Mouse (Mus musculus): Measurements from ENCODE around the gene Ucn3. TPM values are rescaled to one million over a fixed set of nuclear protein-coding genes. Genes with fewer than 3 reads are reported as not detected.

The Ucn3 gene
- polyA plus RNA-seq (2014; fragmentation: Nextera tagmentation; extraction: Ambion mirVana): 0.12 TPM in 1 of 2 replicates, not detected in the other

DNA sequence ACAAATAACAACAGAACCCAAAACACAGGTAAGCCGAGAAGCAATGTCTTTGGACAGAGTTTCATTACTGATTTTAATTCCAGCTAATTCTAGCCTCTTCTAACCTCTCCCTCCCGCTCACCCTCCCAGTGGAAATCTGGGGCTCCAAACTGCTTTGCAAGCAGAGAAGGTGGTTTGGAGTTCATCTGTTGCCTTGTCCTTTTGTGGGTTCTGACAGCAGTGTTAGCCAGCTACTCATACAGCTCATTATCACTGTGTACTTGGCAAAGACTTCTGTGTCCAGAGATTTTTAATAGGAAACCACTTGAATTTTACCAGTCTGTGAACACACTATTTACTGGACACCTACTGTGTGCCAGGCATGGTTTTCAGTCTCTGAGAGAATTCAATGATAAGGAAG is at the start of gene Ucn3:
Gene Ucn3 (minus strand): TSS at position 101 of the 400 bp plus-strand sequence.
- DNase-seq (ENCODE audit: low spot score) (no peak), ATAC-seq (replicated peaks; ENCODE audit: low FRiP score, low TSS enrichment, low read depth) (no peak)
- Histone ChIP-seq H3K9me3 (ENCODE audit: control insufficient read depth, low read length) (no peaks in the 10 kb centered on the region), H3K4me3 (ENCODE audit: low read depth, low read length) (no peak within 1 kb of the TSS), H3K4me1 (replicated peaks; ENCODE audit: control insufficient read depth, insufficient read depth, low read length) (no peaks in the 10 kb centered on the region), H3K36me3 (ENCODE audit: control insufficient read depth, insufficient read depth, low read length) (no peaks in the 10 kb centered on the region), H3K27me3 (replicated peaks; ENCODE audit: control insufficient read depth, insufficient read depth, low read length) (no peaks in the 10 kb centered on the region), H3K4me2 (ENCODE audit: low read length) (no peak within 1 kb of the TSS), H3K9ac (ENCODE audit: low read length) (no peak within 1 kb of the TSS), H3K27ac (ENCODE audit: low read depth) (no peak within 1 kb of the TSS)
- WGBS: 81% methylated on average over 2 of the region's 2 CpGs

- no peak overlapping the region for H3K4me2 ChIP-seq (ENCODE audit: low read length)
- no peaks in the 10 kb centered on the region for H3K9me3 ChIP-seq (ENCODE audit: control insufficient read depth, low read length)
- no peaks in the 10 kb centered on the region for H3K4me1 ChIP-seq (replicated peaks; ENCODE audit: control insufficient read depth, insufficient read depth, low read length)
- no peak overlapping the region for H3K4me3 ChIP-seq (ENCODE audit: low read depth, low read length)
- DNase-seq (ENCODE audit: low spot score) (no peak), ATAC-seq (replicated peaks; ENCODE audit: low FRiP score, low TSS enrichment, low read depth) (no peak)
- H3K9ac ChIP-seq (ENCODE audit: low read length): no peak overlapping the region
- no peaks in the 10 kb centered on the region for H3K27me3 ChIP-seq (replicated peaks; ENCODE audit: control insufficient read depth, insufficient read depth, low read length)
- no peak overlapping the region for H3K27ac ChIP-seq (ENCODE audit: low read depth)
- H3K36me3 ChIP-seq (ENCODE audit: control insufficient read depth, insufficient read depth, low read length): no peaks in the 10 kb centered on the region
Observed at GRCm38 (mm10) chr13:3992081-3992480, 46.9 kb upstream of the Ucn3 start.

GRCm38 (mm10) chr13:3968849-3969248 is 23.7 kb upstream of the Ucn3 start:
- ATAC-seq (replicated peaks; ENCODE audit: low FRiP score, low TSS enrichment, low read depth): no peak
- no peak overlapping the region for H3K27ac ChIP-seq (ENCODE audit: low read depth)
- H3K36me3 ChIP-seq (ENCODE audit: control insufficient read depth, insufficient read depth, low read length): no peaks in the 10 kb centered on the region
- H3K9me3 ChIP-seq (ENCODE audit: control insufficient read depth, low read length): no peaks in the 10 kb centered on the region
- no peak overlapping the region for H3K4me2 ChIP-seq (ENCODE audit: low read length)
- 85% methylated on average over 4 of the region's 4 CpGs for WGBS
- no peak for DNase-seq (ENCODE audit: low spot score)
- no peak overlapping the region for H3K4me3 ChIP-seq (ENCODE audit: low read depth, low read length)
- H3K9ac ChIP-seq (ENCODE audit: low read length): no peak overlapping the region
- no peaks in the 10 kb centered on the region for H3K27me3 ChIP-seq (replicated peaks; ENCODE audit: control insufficient read depth, insufficient read depth, low read length)
- no peaks in the 10 kb centered on the region for H3K4me1 ChIP-seq (replicated peaks; ENCODE audit: control insufficient read depth, insufficient read depth, low read length)

DNA sequence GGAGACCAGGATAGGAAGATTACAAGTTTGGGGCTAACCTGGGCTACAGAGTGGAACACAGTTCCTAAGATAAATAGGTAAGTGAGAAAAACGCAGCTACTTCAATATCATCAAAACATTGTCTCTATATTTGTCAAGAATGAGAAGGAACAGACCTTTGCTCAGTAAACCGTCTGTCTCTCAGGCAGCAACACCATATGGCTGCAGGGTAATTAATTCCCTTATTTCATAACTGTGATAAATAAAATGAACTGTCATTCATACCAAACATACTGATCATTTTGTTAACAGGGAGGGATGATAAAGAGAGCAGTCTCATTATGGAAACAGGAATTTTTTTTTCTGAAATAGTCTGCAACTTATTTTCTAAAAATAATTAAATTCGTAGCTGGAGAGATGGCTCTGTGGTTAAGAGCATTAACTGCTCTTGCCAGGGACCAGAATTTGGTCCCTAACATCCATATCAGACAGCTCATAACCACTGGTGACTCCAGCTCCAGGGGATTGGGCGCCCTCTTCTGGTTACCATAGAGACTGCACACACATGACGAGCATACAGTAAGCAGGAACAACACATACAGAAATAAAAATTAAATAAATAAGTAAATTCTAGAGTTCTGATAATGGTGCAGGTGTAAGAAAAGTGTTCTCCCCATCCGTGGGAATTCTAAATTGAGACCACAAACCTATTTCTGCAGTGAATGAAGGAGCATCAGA is 6.2 kb upstream of the Ucn3 start:
- H3K4me1 ChIP-seq (replicated peaks; ENCODE audit: control insufficient read depth, insufficient read depth, low read length): no peaks in the 10 kb centered on the region
- H3K27ac ChIP-seq (ENCODE audit: low read depth): no peak overlapping the region
- H3K4me2 ChIP-seq (ENCODE audit: low read length): no peak overlapping the region
- 63% methylated on average over 6 of the region's 6 CpGs for WGBS
- H3K9ac ChIP-seq (ENCODE audit: low read length): no peak overlapping the region
- H3K36me3 ChIP-seq (ENCODE audit: control insufficient read depth, insufficient read depth, low read length): no peaks in the 10 kb centered on the region
- H3K9me3 ChIP-seq (ENCODE audit: control insufficient read depth, low read length): no peaks in the 10 kb centered on the region; the same call in 1 of the 2 replicates
- DNase-seq (ENCODE audit: low spot score): no peak
- ATAC-seq (replicated peaks; ENCODE audit: low FRiP score, low TSS enrichment, low read depth): no peak
- no peaks in the 10 kb centered on the region for H3K27me3 ChIP-seq (replicated peaks; ENCODE audit: control insufficient read depth, insufficient read depth, low read length)
- no peak overlapping the region for H3K4me3 ChIP-seq (ENCODE audit: low read depth, low read length)

GRCm38 (mm10) chr13:3949477-3949876 is 4.3 kb upstream of the Ucn3 start:
- H3K27ac ChIP-seq (ENCODE audit: low read depth): no peak overlapping the region
- no peak for DNase-seq (ENCODE audit: low spot score)
- no peak for ATAC-seq (replicated peaks; ENCODE audit: low FRiP score, low TSS enrichment, low read depth)
- no peak overlapping the region for H3K4me2 ChIP-seq (ENCODE audit: low read length)
- H3K36me3 ChIP-seq (ENCODE audit: control insufficient read depth, insufficient read depth, low read length): no peaks in the 10 kb centered on the region
- no peak overlapping the region for H3K9ac ChIP-seq (ENCODE audit: low read length)
- no peak overlapping the region for H3K4me3 ChIP-seq (ENCODE audit: low read depth, low read length)
- WGBS: 89% methylated on average over 4 of the region's 4 CpGs
- no peaks in the 10 kb centered on the region; the same call in 1 of the 2 replicates for H3K9me3 ChIP-seq (ENCODE audit: control insufficient read depth, low read length)
- no peaks in the 10 kb centered on the region for H3K4me1 ChIP-seq (replicated peaks; ENCODE audit: control insufficient read depth, insufficient read depth, low read length)
- H3K27me3 ChIP-seq (replicated peaks; ENCODE audit: control insufficient read depth, insufficient read depth, low read length): no peaks in the 10 kb centered on the region

DNA sequence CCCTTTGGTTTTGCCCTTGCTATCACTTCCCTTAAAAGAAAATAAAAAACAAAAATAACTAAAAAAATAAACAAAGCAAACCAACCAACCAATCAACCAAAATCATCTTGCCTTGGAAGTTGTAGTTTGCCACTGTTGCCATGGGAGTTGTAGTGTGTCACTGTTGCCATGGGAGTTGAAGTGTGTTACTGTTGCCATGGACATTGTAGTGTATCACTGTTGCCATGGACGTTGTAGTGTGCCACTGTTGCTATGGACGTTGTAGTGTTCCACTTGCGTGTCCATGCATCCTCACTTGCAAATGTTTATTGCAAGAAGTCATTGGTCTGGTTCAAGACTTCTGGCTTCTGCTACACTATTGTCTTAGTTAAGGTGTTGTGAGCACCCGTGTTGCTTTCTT is 2.1 kb upstream of the Ucn3 start:
- no peak overlapping the region for H3K27ac ChIP-seq (ENCODE audit: low read depth)
- H3K27me3 ChIP-seq (replicated peaks; ENCODE audit: control insufficient read depth, insufficient read depth, low read length): no peaks in the 10 kb centered on the region
- no peak overlapping the region for H3K4me3 ChIP-seq (ENCODE audit: low read depth, low read length)
- ATAC-seq (replicated peaks; ENCODE audit: low FRiP score, low TSS enrichment, low read depth): no peak
- no peaks in the 10 kb centered on the region; the same call in 1 of the 2 replicates for H3K9me3 ChIP-seq (ENCODE audit: control insufficient read depth, low read length)
- WGBS: 88% methylated on average over 4 of the region's 4 CpGs
- H3K36me3 ChIP-seq (ENCODE audit: control insufficient read depth, insufficient read depth, low read length): no peaks in the 10 kb centered on the region
- H3K9ac ChIP-seq (ENCODE audit: low read length): no peak overlapping the region
- DNase-seq (ENCODE audit: low spot score): no peak
- no peak overlapping the region for H3K4me2 ChIP-seq (ENCODE audit: low read length)
- no peaks in the 10 kb centered on the region for H3K4me1 ChIP-seq (replicated peaks; ENCODE audit: control insufficient read depth, insufficient read depth, low read length)

GRCm38 (mm10) chr13:3944699-3945098 is 450 bp downstream of the Ucn3 start:
- no peaks in the 10 kb centered on the region for H3K27me3 ChIP-seq (replicated peaks; ENCODE audit: control insufficient read depth, insufficient read depth, low read length)
- no peaks in the 10 kb centered on the region for H3K9me3 ChIP-seq (ENCODE audit: control insufficient read depth, low read length)
- H3K36me3 ChIP-seq (ENCODE audit: control insufficient read depth, insufficient read depth, low read length): no peaks in the 10 kb centered on the region
- H3K4me3 ChIP-seq (ENCODE audit: low read depth, low read length): no peak overlapping the region
- H3K4me1 ChIP-seq (replicated peaks; ENCODE audit: control insufficient read depth, insufficient read depth, low read length): no peaks in the 10 kb centered on the region
- WGBS: 56% methylated on average over 7 of the region's 7 CpGs
- ATAC-seq (replicated peaks; ENCODE audit: low FRiP score, low TSS enrichment, low read depth) (no peak), DNase-seq (ENCODE audit: low spot score) (no peak)
- H3K27ac ChIP-seq (ENCODE audit: low read depth): no peak overlapping the region
- H3K4me2 ChIP-seq (ENCODE audit: low read length): no peak overlapping the region
- H3K9ac ChIP-seq (ENCODE audit: low read length): no peak overlapping the region

GRCm38 (mm10) chr13:3926046-3926445 is 19.1 kb downstream of the Ucn3 start:
- peak; percentile 58 for ATAC-seq (replicated peaks; ENCODE audit: low FRiP score, low TSS enrichment, low read depth)
- no peak overlapping the region for H3K27ac ChIP-seq (ENCODE audit: low read depth)
- no peaks in the 10 kb centered on the region for H3K9me3 ChIP-seq (ENCODE audit: control insufficient read depth, low read length)
- H3K4me3 ChIP-seq (ENCODE audit: low read depth, low read length): no peak overlapping the region
- H3K9ac ChIP-seq (ENCODE audit: low read length): no peak overlapping the region
- no peaks in the 10 kb centered on the region for H3K4me1 ChIP-seq (replicated peaks; ENCODE audit: control insufficient read depth, insufficient read depth, low read length)
- H3K4me2 ChIP-seq (ENCODE audit: low read length): no peak overlapping the region
- DNase-seq (ENCODE audit: low spot score): no peak
- H3K27me3 ChIP-seq (replicated peaks; ENCODE audit: control insufficient read depth, insufficient read depth, low read length): no peaks in the 10 kb centered on the region
- WGBS: 78% methylated on average over 6 of the region's 6 CpGs
- H3K36me3 ChIP-seq (ENCODE audit: control insufficient read depth, insufficient read depth, low read length): no peaks in the 10 kb centered on the region

DNA sequence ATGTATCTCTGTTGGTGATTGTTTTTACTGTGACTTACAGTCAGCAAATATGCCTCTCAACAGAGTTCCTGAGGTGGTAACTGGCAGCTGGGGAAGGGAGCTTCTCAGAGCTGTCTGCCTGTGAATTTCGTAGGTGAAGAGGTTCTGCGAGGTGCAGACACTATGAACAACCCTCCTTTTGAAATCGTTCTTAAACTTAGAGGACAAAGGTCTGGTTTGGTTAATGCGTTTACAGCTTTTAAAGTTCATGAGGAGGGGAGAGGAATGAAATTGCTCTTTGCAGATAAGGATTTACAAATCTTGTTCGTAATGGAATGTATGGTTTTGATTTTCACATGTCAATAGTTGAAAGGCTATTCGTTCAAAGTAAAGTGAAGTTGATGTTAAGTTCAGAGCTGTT is 19.5 kb downstream of the Ucn3 start:
- Histone ChIP-seq H3K9me3 (ENCODE audit: control insufficient read depth, low read length) (no peaks in the 10 kb centered on the region), H3K27ac (ENCODE audit: low read depth) (no peak overlapping the region), H3K36me3 (ENCODE audit: control insufficient read depth, insufficient read depth, low read length) (no peaks in the 10 kb centered on the region), H3K27me3 (replicated peaks; ENCODE audit: control insufficient read depth, insufficient read depth, low read length) (no peaks in the 10 kb centered on the region), H3K4me3 (ENCODE audit: low read depth, low read length) (no peak overlapping the region), H3K9ac (ENCODE audit: low read length) (no peak overlapping the region), H3K4me2 (ENCODE audit: low read length) (0 out of 2 replicates have a peak overlapping the region, but pooled peaks have one; percentile 11), H3K4me1 (replicated peaks; ENCODE audit: control insufficient read depth, insufficient read depth, low read length) (no peaks in the 10 kb centered on the region)
- DNase-seq (ENCODE audit: low spot score) (no peak), ATAC-seq (replicated peaks; ENCODE audit: low FRiP score, low TSS enrichment, low read depth) (no peak; the same call in 1 of the 2 replicates)
- WGBS: 61% methylated on average over 6 of the region's 6 CpGs

Data from intestine, embryonic 14.5 days (tissue).